9 mouse cellular contexts compared by ENCODE assay signal in the genomic region with DNA sequence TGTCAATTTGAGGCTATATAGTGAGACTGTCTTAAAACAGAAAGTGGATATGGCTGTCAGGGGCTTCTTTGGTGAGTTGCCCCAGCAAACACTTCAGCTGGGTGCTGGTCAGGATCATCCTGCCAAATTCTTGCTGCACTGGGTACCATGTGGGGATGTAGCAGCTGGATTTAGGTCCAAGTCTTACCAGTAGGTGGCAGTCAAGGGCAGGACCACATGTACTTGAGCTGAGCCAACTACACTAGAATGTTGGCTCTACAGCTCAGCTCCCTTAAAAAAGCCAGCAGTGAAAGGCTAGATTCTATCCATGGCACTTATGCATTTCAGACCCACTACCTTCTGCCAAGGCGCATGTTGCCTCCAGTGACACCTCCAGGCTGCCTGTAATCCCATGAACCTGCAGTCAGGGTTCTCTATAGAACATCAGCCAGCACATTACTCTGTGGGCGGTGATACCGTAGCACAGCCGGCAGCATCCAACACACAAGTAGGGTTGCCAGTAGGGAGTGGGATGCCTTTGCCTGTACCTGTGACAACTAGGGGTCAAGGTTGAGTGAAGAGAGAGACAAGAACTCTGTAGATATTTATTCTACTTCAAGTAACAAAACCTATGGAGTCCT. TPM values are rescaled to one million over a fixed set of nuclear protein-coding genes. Genes with fewer than 3 reads are reported as not detected.
DNase-seq lines count a peak whose midpoint lies in the region; ATAC-seq and TF ChIP-seq lines count a peak whose summit lies in the region.
"Had no signal": no experiment of that assay in that cellular context is flagged by ENCODE, and none has a peak within 500 bp of the region (broad histone marks: within the 10 kb centered on the region; RNA-seq: fewer than 3 reads in every experiment).

No protein-coding gene starts in this region.

- peaks cover 41% of the 10 kb centered on the region for H3K36me3 ChIP-seq in G1E (replicated peaks)
- H3K36me3 ChIP-seq in forebrain, embryonic 11.5 days (ENCODE audit: control insufficient read depth, insufficient read depth, low read length): peaks cover 4% of the 10 kb centered on the region; the same call in 1 of the 2 replicates
- H3K36me3 ChIP-seq in lung, embryonic 16.5 days (ENCODE audit: control insufficient read depth, insufficient read depth, low read length): peaks cover 10% of the 10 kb centered on the region

- H3K4me2 ChIP-seq in forebrain, embryonic 11.5 days (ENCODE audit: low read depth, low read length, severe bottlenecking): no peak overlapping the region
- H3K4me2 ChIP-seq in lung, embryonic 16.5 days (ENCODE audit: low read depth, low read length): no peak overlapping the region

- H3K9me3 ChIP-seq in G1E (replicated peaks): no peaks in the 10 kb centered on the region
- H3K9me3 ChIP-seq in forebrain, embryonic 11.5 days (ENCODE audit: control insufficient read depth, low read length): no peaks in the 10 kb centered on the region
- H3K9me3 ChIP-seq in lung, embryonic 16.5 days (ENCODE audit: control insufficient read depth, low read length): no peaks in the 10 kb centered on the region
- H3K9me3 ChIP-seq: megakaryocyte, embryonic 14.5 days had no signal

- WGBS in forebrain, embryonic 11.5 days: 77% methylated on average over 4 of the region's 4 CpGs
- WGBS in lung, embryonic 16.5 days: 70% methylated on average over 4 of the region's 4 CpGs

- peak; percentile 72 for TF ChIP-seq CTCF in G1E (IDR thresholded peaks at IDR 0.05; ENCODE audit: low read depth, low read length)
- peak; percentile 78; the same call in 1 of the 2 replicates for TF ChIP-seq CTCF in brain, embryonic 14.5 days (IDR thresholded peaks at IDR 0.05; ENCODE audit: borderline replicate concordance, extremely low read depth, insufficient read depth, insufficient read length)

- ATAC-seq in G1E (ENCODE audit: extremely low read depth, insufficient number of reproducible peaks, low FRiP score, poor library complexity, severe bottlenecking): peak; percentile 38; the same call in 1 of the 2 replicates
- ATAC-seq in forebrain, embryonic 11.5 days (replicated peaks; ENCODE audit: low FRiP score): 0 out of 2 replicates have a peak, but pooled peaks have one; percentile 47
- ATAC-seq in lung, embryonic 16.5 days (ENCODE audit: low read depth): peak; percentile 65

- H3K27ac ChIP-seq in forebrain, embryonic 11.5 days (ENCODE audit: low read depth, low read length): no peak overlapping the region
- H3K27ac ChIP-seq in lung, embryonic 16.5 days (ENCODE audit: low read length): no peak overlapping the region

- H3K27me3 ChIP-seq in G1E (ENCODE audit: insufficient read depth, low read length): peaks cover 16% of the 10 kb centered on the region
- H3K27me3 ChIP-seq in forebrain, embryonic 11.5 days (ENCODE audit: control insufficient read depth, insufficient read depth, low read length): no peaks in the 10 kb centered on the region; the same call in 1 of the 2 replicates
- no peaks in the 10 kb centered on the region for H3K27me3 ChIP-seq in lung, embryonic 16.5 days (ENCODE audit: control insufficient read depth, insufficient read depth, low read depth, low read length)

- TF ChIP-seq POLR2A in brain, embryonic 14.5 days (IDR thresholded peaks at IDR 0.05; ENCODE audit: borderline replicate concordance, extremely low read depth, insufficient read depth, insufficient read length, poor library complexity, severe bottlenecking): no peak

- peaks cover 5% of the 10 kb centered on the region; the same call in 1 of the 2 replicates for H3K4me1 ChIP-seq in G1E (ENCODE audit: insufficient read depth, low read depth, low read length)
- 0 out of 2 replicates have a peak, but pooled peaks cover 6% of the 10 kb centered on the region for H3K4me1 ChIP-seq in forebrain, embryonic 11.5 days (replicated peaks; ENCODE audit: control insufficient read depth, insufficient read depth, low read length)
- H3K4me1 ChIP-seq in lung, embryonic 16.5 days (replicated peaks; ENCODE audit: control insufficient read depth, insufficient read depth, low read length): peaks cover 3% of the 10 kb centered on the region; the same call in 1 of the 2 replicates

- intact Hi-C loops in heart, postnatal 25 days (cut with DNase I): loop anchor here (1.0 kb wide), 1 partner anchor 88 kb away; no protein-coding TSS in a partner anchor

- H3K4me3 ChIP-seq in G1E (ENCODE audit: low read depth, low read length): no peak overlapping the region
- H3K4me3 ChIP-seq in forebrain, embryonic 11.5 days (ENCODE audit: low read depth, low read length): no peak overlapping the region
- no peak overlapping the region for H3K4me3 ChIP-seq in lung, embryonic 16.5 days (ENCODE audit: low read length)

- peak; percentile 79 for DNase-seq in G1E (ENCODE audit: low spot score)
- peak; percentile 88 for DNase-seq in brain, embryonic 14.5 days (ENCODE audit: low read depth)
- DNase-seq in forebrain, embryonic 11.5 days (ENCODE audit: low spot score): peak; percentile 83
- peak; percentile 17 for DNase-seq in heart, postnatal 25 days (ENCODE audit: low spot score)
- peak; percentile 59 for DNase-seq in layer of hippocampus, adult 9-10 months (ENCODE audit: low spot score)
- peak; percentile 55 for DNase-seq in retina, adult 2 months (ENCODE audit: low read depth, low spot score)
- DNase-seq in thymus, postnatal 36 days: peak; percentile 44 to 57

- no peak overlapping the region for H3K9ac ChIP-seq in forebrain, embryonic 11.5 days (ENCODE audit: low read length)
- H3K9ac ChIP-seq in lung, embryonic 16.5 days (ENCODE audit: low read length): no peak overlapping the region

RNA-seq across cellular contexts. Expression of a gene that starts 15.0 kb away (rescaled TPM):
- total RNA-seq in G1E (2014; fragmentation: Nextera tagmentation): not detected in 2 replicates
- 0.05 TPM in 1 of 2 replicates, not detected in the other for total RNA-seq in G1E (2017)
- not detected in 2 replicates for polyA plus RNA-seq in G1E (2012)
- polyA plus RNA-seq in brain, embryonic 14.5 days (2012; rRNA removed): 1.2 and 1.9 TPM in 2 replicates
- 0.17 and 0.23 TPM in 2 replicates for polyA plus RNA-seq in forebrain, embryonic 11.5 days (2014; fragmentation: Nextera tagmentation; extraction: Ambion mirVana)
- under 1 TPM in 1 of 2 experiments, not detected in 1; 0.17 TPM for total RNA-seq in heart, postnatal 25 days (2021)
- polyA plus RNA-seq in lung, embryonic 16.5 days (2015; fragmentation: Nextera tagmentation; extraction: Ambion mirVana): 0.15 TPM in 1 of 2 replicates, not detected in the other

RNA-seq across cellular contexts. Expression of a gene that starts 52.3 kb away (rescaled TPM):
- total RNA-seq in G1E (2014; fragmentation: Nextera tagmentation) (57.3 and 66.5 TPM in 2 replicates), G1E (2017) (53.6 and 62.3 TPM in 2 replicates)
- polyA plus RNA-seq in G1E (2012): 19.4 and 21.4 TPM in 2 replicates
- 24.9 and 31.0 TPM in 2 replicates for polyA plus RNA-seq in brain, embryonic 14.5 days (2012; rRNA removed)
- 39.8 and 44.1 TPM in 2 replicates for polyA plus RNA-seq in forebrain, embryonic 11.5 days (2014; fragmentation: Nextera tagmentation; extraction: Ambion mirVana)
- 10 to 100 TPM; 27.2 to 31.4 TPM for total RNA-seq in heart, postnatal 25 days (2021)
- polyA plus RNA-seq in lung, embryonic 16.5 days (2015; fragmentation: Nextera tagmentation; extraction: Ambion mirVana): 27.6 and 28.2 TPM in 2 replicates

RNA-seq across cellular contexts. Expression of a gene that starts 52.4 kb away (rescaled TPM):
- total RNA-seq in G1E (2014; fragmentation: Nextera tagmentation) (68.9 and 79.7 TPM in 2 replicates), G1E (2017) (70.2 and 78.3 TPM in 2 replicates)
- polyA plus RNA-seq in G1E (2012): 29.3 and 35.5 TPM in 2 replicates
- 62.8 and 64.7 TPM in 2 replicates for polyA plus RNA-seq in brain, embryonic 14.5 days (2012; rRNA removed)
- polyA plus RNA-seq in forebrain, embryonic 11.5 days (2014; fragmentation: Nextera tagmentation; extraction: Ambion mirVana): 58.1 and 64.5 TPM in 2 replicates
- total RNA-seq in heart, postnatal 25 days (2021): 10 to 100 TPM; 62.9 to 64.3 TPM
- 49.4 and 50.9 TPM in 2 replicates for polyA plus RNA-seq in lung, embryonic 16.5 days (2015; fragmentation: Nextera tagmentation; extraction: Ambion mirVana)

RNA-seq across cellular contexts. Expression of a gene that starts 59.9 kb away (rescaled TPM):
- total RNA-seq in G1E (2014; fragmentation: Nextera tagmentation) (0.75 TPM in 1 of 2 replicates, not detected in the other), G1E (2017) (0.41 and 0.44 TPM in 2 replicates)
- polyA plus RNA-seq in G1E (2012): 0.15 and 0.20 TPM in 2 replicates
- 31.5 and 37.5 TPM in 2 replicates for polyA plus RNA-seq in brain, embryonic 14.5 days (2012; rRNA removed)
- 7.3 and 8.4 TPM in 2 replicates for polyA plus RNA-seq in forebrain, embryonic 11.5 days (2014; fragmentation: Nextera tagmentation; extraction: Ambion mirVana)
- total RNA-seq in heart, postnatal 25 days (2021): under 1 TPM; 0.14 to 0.62 TPM
- 36.9 and 38.3 TPM in 2 replicates for polyA plus RNA-seq in lung, embryonic 16.5 days (2015; fragmentation: Nextera tagmentation; extraction: Ambion mirVana)

Comparison
In these comparisons a context has a peak if more than half of its experiments do, and no peak if none do; other contexts are left out.
1. DNase-seq: peak in every context shown above with its lines; median percentile 88 in brain, embryonic 14.5 days; 83 in forebrain, embryonic 11.5 days; 79 in G1E; 59 in layer of hippocampus, adult 9-10 months; 55 in retina, adult 2 months; 50 in thymus, postnatal 36 days; 17 in heart, postnatal 25 days.